17 mouse cellular contexts compared by ENCODE assay signal in genomic region chr9:28822060-28822459, GRCm38 (mm10).
A peak's percentile ranks its signal among the peaks of the same experiment; 100 is the strongest.
DNase-seq lines count a peak whose midpoint lies in the region; ATAC-seq and TF ChIP-seq lines count a peak whose summit lies in the region.
"Had no signal": no experiment of that assay in that cellular context is flagged by ENCODE, and none has a peak within 500 bp of the region (broad histone marks: within the 10 kb centered on the region; RNA-seq: fewer than 3 reads in every experiment).

No protein-coding gene starts in this region.

- 98% methylated on average over 3 of the region's 3 CpGs for WGBS in stomach, postnatal 0 days
- WGBS in midbrain, embryonic 16.5 days: 97% methylated on average over 3 of the region's 3 CpGs

- TF ChIP-seq EP300 in stomach, postnatal 0 days (optimal IDR thresholded peaks at IDR 0.05): no peak

- H3K4me3 ChIP-seq in cortical plate, adult 2 months (ENCODE audit: insufficient read depth, low read length): no peak overlapping the region
- no peak overlapping the region for H3K4me3 ChIP-seq in stomach, postnatal 0 days (ENCODE audit: low read depth, low read length)
- H3K4me3 ChIP-seq in midbrain, embryonic 16.5 days (ENCODE audit: low read depth, low read length): no peak overlapping the region
- H3K4me3 ChIP-seq: embryonic facial prominence, embryonic 15.5 days; hindbrain, embryonic 12.5 days; liver, embryonic 12.5 days; midbrain, embryonic 12.5 days; neural tube, embryonic 12.5 days; stomach, embryonic 15.5 days had no signal

- H3K27ac ChIP-seq in cortical plate, adult 2 months (ENCODE audit: insufficient read depth, low read length): peak overlapping the region; percentile 29; the same call in 1 of the 2 replicates
- no peak overlapping the region for H3K27ac ChIP-seq in stomach, postnatal 0 days (replicated peaks)
- H3K27ac ChIP-seq in midbrain, embryonic 16.5 days (ENCODE audit: low read length): no peak overlapping the region
- H3K27ac ChIP-seq: embryonic facial prominence, embryonic 15.5 days; hindbrain, embryonic 12.5 days; liver, embryonic 12.5 days; midbrain, embryonic 12.5 days; neural tube, embryonic 12.5 days; stomach, embryonic 15.5 days had no signal

- H3K27me3 ChIP-seq in stomach, postnatal 0 days (ENCODE audit: control insufficient read depth, insufficient read depth, low read length): no peaks in the 10 kb centered on the region
- H3K27me3 ChIP-seq in midbrain, embryonic 16.5 days (ENCODE audit: control insufficient read depth, insufficient read depth, low read depth, low read length): no peaks in the 10 kb centered on the region
- H3K27me3 ChIP-seq: CH12.LX; embryonic facial prominence, embryonic 15.5 days; hindbrain, embryonic 12.5 days; liver, embryonic 12.5 days; midbrain, embryonic 12.5 days; neural tube, embryonic 12.5 days; stomach, embryonic 15.5 days had no signal

- peak; percentile 79 to 87 for DNase-seq in frontal cortex, adult 2 months (ENCODE audit: extremely low spot score in 1 of 2, low spot score in 1 of 2)
- DNase-seq in layer of hippocampus, postnatal 25 days (ENCODE audit: extremely low spot score in 1 of 2, low spot score in 1 of 2): peak; percentile 33 to 46
- peak; percentile 66 to 84 for DNase-seq in right cerebral cortex, postnatal 10 days (ENCODE audit: low spot score in 2 of 2)
- no peak for DNase-seq in heart, adult 18-20 months
- DNase-seq in stomach, postnatal 0 days (ENCODE audit: low spot score): no peak

- TF ChIP-seq POLR2A in cortical plate, adult 2 months (IDR thresholded peaks at IDR 0.05; ENCODE audit: extremely low read depth, insufficient read depth, low read length): no peak

- no peak overlapping the region for H3K9ac ChIP-seq in stomach, postnatal 0 days (ENCODE audit: low read length)
- no peak overlapping the region for H3K9ac ChIP-seq in midbrain, embryonic 16.5 days (ENCODE audit: low read depth, low read length)
- H3K9ac ChIP-seq: embryonic facial prominence, embryonic 15.5 days; hindbrain, embryonic 12.5 days; liver, embryonic 12.5 days; midbrain, embryonic 12.5 days; neural tube, embryonic 12.5 days; stomach, embryonic 15.5 days had no signal

- no peaks in the 10 kb centered on the region for H3K9me3 ChIP-seq in stomach, postnatal 0 days (ENCODE audit: control insufficient read depth, low read length)
- no peaks in the 10 kb centered on the region for H3K9me3 ChIP-seq in midbrain, embryonic 16.5 days (replicated peaks; ENCODE audit: control insufficient read depth, low read length, poor library complexity, severe bottlenecking)
- H3K9me3 ChIP-seq: embryonic facial prominence, embryonic 15.5 days; hindbrain, embryonic 12.5 days; liver, embryonic 12.5 days; midbrain, embryonic 12.5 days; neural tube, embryonic 12.5 days; stomach, embryonic 15.5 days had no signal

- H3K4me1 ChIP-seq in cortical plate, adult 2 months (ENCODE audit: control insufficient read depth, insufficient read depth, low read length): peaks cover 8% of the 10 kb centered on the region; the same call in 1 of the 2 replicates
- no peaks in the 10 kb centered on the region for H3K4me1 ChIP-seq in stomach, postnatal 0 days (replicated peaks; ENCODE audit: control insufficient read depth, insufficient read depth)
- H3K4me1 ChIP-seq in midbrain, embryonic 16.5 days (ENCODE audit: control insufficient read depth, insufficient read depth, low read length): no peaks in the 10 kb centered on the region
- H3K4me1 ChIP-seq: embryonic facial prominence, embryonic 15.5 days; hindbrain, embryonic 12.5 days; liver, embryonic 12.5 days; neural tube, embryonic 12.5 days; stomach, embryonic 15.5 days had no signal

- no peak for TF ChIP-seq CTCF in cortical plate, adult 2 months (IDR thresholded peaks at IDR 0.05; ENCODE audit: extremely low read depth, insufficient read depth, low read length)
- no peak for TF ChIP-seq CTCF in stomach, postnatal 0 days (IDR thresholded peaks at IDR 0.05; ENCODE audit: low read depth)

- no peaks in the 10 kb centered on the region for H3K36me3 ChIP-seq in stomach, postnatal 0 days (ENCODE audit: control insufficient read depth, insufficient read depth, low read length)
- H3K36me3 ChIP-seq in midbrain, embryonic 16.5 days (ENCODE audit: control insufficient read depth, insufficient read depth, low read length): no peaks in the 10 kb centered on the region
- H3K36me3 ChIP-seq: embryonic facial prominence, embryonic 15.5 days; hindbrain, embryonic 12.5 days; liver, embryonic 12.5 days; midbrain, embryonic 12.5 days; neural tube, embryonic 12.5 days; stomach, embryonic 15.5 days had no signal

- no peak for ATAC-seq in stomach, postnatal 0 days (ENCODE audit: low FRiP score, low TSS enrichment)
- no peak for ATAC-seq in midbrain, embryonic 16.5 days
- ATAC-seq: intestine, embryonic 16.5 days; liver, embryonic 12.5 days; lung, postnatal 0 days; Patski had no signal

- H3K4me2 ChIP-seq in stomach, postnatal 0 days (replicated peaks; ENCODE audit: low read depth): no peak overlapping the region
- H3K4me2 ChIP-seq in midbrain, embryonic 16.5 days (ENCODE audit: low read length): no peak overlapping the region
- H3K4me2 ChIP-seq: embryonic facial prominence, embryonic 15.5 days; hindbrain, embryonic 12.5 days; liver, embryonic 12.5 days; midbrain, embryonic 12.5 days; neural tube, embryonic 12.5 days; stomach, embryonic 15.5 days had no signal

Comparison
In these comparisons a context has a peak if more than half of its experiments do, and no peak if none do; other contexts are left out.
1. DNase-seq: peak in frontal cortex, adult 2 months (2 of 2), layer of hippocampus, postnatal 25 days (2 of 2) and right cerebral cortex, postnatal 10 days (2 of 2); none in heart, adult 18-20 months (0 of 2) and stomach, postnatal 0 days (single experiment).